Mouse (Mus musculus) embryonic facial prominence, embryonic 14.5 days (tissue): ENCODE results near the gene BC052040. TPM values are rescaled to one million over a fixed set of nuclear protein-coding genes. Genes with fewer than 3 reads are reported as not detected.

Experiments used
- ATAC-seq: fragments of 200-750 bp; cut with Nextera tagmentation; 2 replicates; pipeline ENCODE4 v1.8.0; 2017; ENCODE audit warnings: low read depth, moderate number of reproducible peaks, moderate TSS enrichment
- DNase-seq: peaks from one replicate; pipeline ENCODE4 v3.0.0-alpha.2; 2015; ENCODE audit warnings: low spot score
- H3K27ac ChIP-seq: fragments of 300-500 bp; sonication (generic); replicated peaks from 2 replicates; pipeline ENCODE4 v1.5.1; 2014; ENCODE audit warnings: low read depth, mild to moderate bottlenecking, low read length, moderate library complexity
- H3K27me3 ChIP-seq: fragments of 300-500 bp; sonication (generic); replicated peaks from 2 replicates; pipeline ENCODE4 v1.6.1; 2014; ENCODE audit warnings: low read length; ENCODE audit not compliant: control insufficient read depth, insufficient read depth
- H3K36me3 ChIP-seq: fragments of 300-500 bp; sonication (generic); 2 replicates; pipeline ENCODE4 v1.6.1; 2014; ENCODE audit warnings: low read length, mixed read lengths; ENCODE audit not compliant: control insufficient read depth, insufficient read depth
- H3K4me1 ChIP-seq: fragments of 300-500 bp; sonication (generic); 2 replicates; pipeline ENCODE4 v1.6.1; 2014; ENCODE audit warnings: antibody characterized with exemption, low read length; ENCODE audit not compliant: control insufficient read depth, insufficient read depth
- H3K4me2 ChIP-seq: fragments of 300-500 bp; sonication (generic); 2 replicates; pipeline ENCODE4 v1.6.1; 2014; ENCODE audit warnings: low read depth, mild to moderate bottlenecking, low read length, moderate library complexity, mixed read lengths
- H3K4me3 ChIP-seq: fragments of 300-500 bp; sonication (generic); 2 replicates; pipeline ENCODE4 v1.5.1; 2014; ENCODE audit warnings: low read depth, mild to moderate bottlenecking, low read length
- H3K9ac ChIP-seq: fragments of 300-500 bp; sonication (generic); 2 replicates; pipeline ENCODE4 v1.6.1; 2014; ENCODE audit warnings: low read depth, mild to moderate bottlenecking, low read length, moderate library complexity, mixed read lengths
- H3K9me3 ChIP-seq: fragments of 300-500 bp; sonication (generic); 2 replicates; pipeline ENCODE4 v1.6.1; 2016; ENCODE audit warnings: low read length; ENCODE audit not compliant: control insufficient read depth
- WGBS: fragments of 180-500 bp; shearing (Covaris S2); extraction: QIAGEN DNeasy Blood & Tissue Kit; methylation state at CpG from one replicate; pipeline ENCODE4 v1.1.7; 2014; 5-methylcytosine and 5-hydroxymethylcytosine counted together
- polyA plus RNA-seq: library from polyadenylated mRNA; unstranded; fragments of >200 nt; fragmentation: Nextera tagmentation; extraction: Ambion mirVana; gene quantifications from 2 replicates; pipeline ENCODE4 v1.2.1, GENCODE M21; 2014

BC052040 gene
- polyA plus RNA-seq = 9.8 and 10.6 TPM in 2 replicates

DNA sequence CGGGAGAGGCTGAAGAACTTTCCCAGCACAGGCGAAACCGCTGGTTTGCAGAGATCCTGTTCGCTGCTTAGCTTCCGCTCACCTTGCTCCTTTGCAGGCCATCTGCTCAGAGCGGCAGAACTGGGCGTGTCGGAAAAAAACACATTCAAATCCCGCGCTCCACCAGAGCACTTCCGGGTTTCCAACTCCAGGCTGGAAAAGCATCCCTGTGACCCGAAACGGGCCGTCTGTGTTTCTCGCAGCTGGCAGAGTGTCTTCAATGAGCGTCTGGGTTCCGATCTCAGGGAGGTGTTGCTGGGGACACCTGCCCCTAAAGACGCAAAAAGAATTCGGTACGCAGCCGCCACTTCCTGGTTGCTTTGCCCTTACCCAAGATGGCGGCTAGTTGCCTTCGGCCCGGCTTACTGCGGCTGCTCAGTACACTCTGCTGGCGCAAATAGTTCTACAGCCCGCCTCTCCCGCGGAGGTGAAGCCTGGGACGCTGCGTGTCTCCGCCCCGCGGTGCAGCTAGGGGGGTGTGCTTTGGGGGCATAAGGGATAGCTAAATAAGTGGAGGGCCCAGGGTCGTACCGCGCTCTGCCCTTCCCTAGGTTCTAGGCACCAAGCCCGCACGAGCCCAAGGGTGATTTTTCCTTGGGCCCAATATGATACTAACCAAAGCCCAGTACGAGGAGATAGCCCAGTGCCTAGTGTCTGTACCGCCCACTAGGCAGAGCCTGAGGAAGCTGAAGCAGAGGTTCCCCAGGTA is at the start of gene BC052040:
Gene BC052040 (plus strand): TSS at position 476 of the 748 bp plus-strand sequence.
- Histone ChIP-seq H3K9ac (peak within 1 kb of the TSS; percentile 71), H3K27ac (peak within 1 kb of the TSS; percentile 70), H3K9me3 (no peaks in the 10 kb centered on the region), H3K4me2 (peak within 1 kb of the TSS; percentile 69), H3K27me3 (no peaks in the 10 kb centered on the region), H3K36me3 (no peaks in the 10 kb centered on the region), H3K4me3 (peak within 1 kb of the TSS; percentile 67), H3K4me1 (peaks cover 5% of the 10 kb centered on the region; the same call in 1 of the 2 replicates)
- DNase-seq = peak; percentile 95
- ATAC-seq = peak; percentile 98
- under 1% methylated on average over 41 of the region's 41 CpGs for WGBS

DNA sequence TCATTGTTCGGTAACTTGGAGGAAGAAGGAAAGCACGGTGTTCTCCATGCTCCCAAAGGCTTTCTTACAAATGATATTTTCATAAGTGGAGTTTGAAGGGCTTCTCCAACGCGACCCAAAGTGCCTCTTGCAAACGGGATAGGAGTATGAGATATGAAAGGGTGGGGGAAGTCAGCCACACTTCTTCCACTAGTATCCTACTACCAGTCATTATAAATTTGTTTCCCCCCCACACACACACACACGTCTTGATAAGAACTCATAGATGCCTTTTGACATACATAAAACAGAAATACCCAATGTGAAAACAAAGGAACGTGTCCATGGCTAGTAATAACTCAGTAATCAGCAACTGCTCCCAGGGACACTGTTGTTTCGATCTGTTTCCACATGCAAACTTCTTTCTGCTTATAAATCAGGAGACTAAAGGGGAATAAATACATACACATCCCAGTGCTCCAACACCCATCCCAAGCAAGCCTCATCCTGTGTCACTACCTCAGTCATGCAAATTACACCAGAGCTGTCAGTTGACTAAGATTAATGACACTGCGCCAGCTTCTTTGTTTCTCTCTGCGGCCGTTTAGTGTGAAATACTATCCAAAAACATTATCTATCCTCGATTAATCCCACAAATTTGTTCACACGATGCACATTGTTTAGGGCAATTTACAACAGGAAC is 43.4 kb upstream of the BC052040 start:
- Histone ChIP-seq H3K9me3 (no peaks in the 10 kb centered on the region), H3K4me2 (no peak overlapping the region), H3K9ac (no peak overlapping the region), H3K36me3 (no peaks in the 10 kb centered on the region), H3K27me3 (no peaks in the 10 kb centered on the region), H3K4me1 (no peaks in the 10 kb centered on the region), H3K4me3 (no peak overlapping the region), H3K27ac (no peak overlapping the region)
- DNase-seq (no peak), ATAC-seq (no peak)
- 46% methylated on average over 13 of the region's 13 CpGs for WGBS

DNA sequence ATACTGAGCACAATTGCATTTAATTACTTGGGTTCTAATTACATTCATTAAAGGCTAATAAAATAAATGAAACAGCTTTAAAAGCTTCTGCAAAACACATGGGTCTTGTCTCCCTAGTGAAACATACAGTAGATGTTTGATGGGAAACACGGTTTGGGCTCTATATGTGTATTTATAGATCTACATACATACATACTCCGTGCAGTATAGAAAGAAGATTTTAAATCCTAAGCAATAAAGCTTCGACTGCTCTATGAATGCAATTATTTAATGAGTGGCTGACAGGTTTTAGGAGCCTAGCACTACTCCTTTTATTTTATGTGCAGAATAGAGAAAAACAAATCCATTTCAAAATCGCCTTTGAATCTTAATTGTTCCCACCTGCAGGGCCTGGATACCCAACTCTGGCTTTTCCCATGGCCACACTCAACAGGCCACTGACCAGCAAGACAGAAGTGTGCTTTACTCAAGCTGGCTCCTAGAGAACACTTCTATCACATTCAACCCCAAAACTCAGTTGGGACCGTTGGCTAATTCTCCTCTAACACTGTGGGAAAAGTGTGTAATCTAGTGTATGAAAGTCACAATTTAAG is 42.7 kb upstream of the BC052040 start:
- no peak overlapping the region for H3K27ac ChIP-seq
- DNase-seq (no peak), ATAC-seq (no peak)
- no peak overlapping the region for H3K9ac ChIP-seq
- no peaks in the 10 kb centered on the region for H3K36me3 ChIP-seq
- no peaks in the 10 kb centered on the region for H3K4me1 ChIP-seq
- H3K9me3 ChIP-seq = no peaks in the 10 kb centered on the region
- no peak overlapping the region for H3K4me2 ChIP-seq
- 48% methylated on average over 5 of the region's 5 CpGs for WGBS
- H3K27me3 ChIP-seq = no peaks in the 10 kb centered on the region
- H3K4me3 ChIP-seq = no peak overlapping the region

DNA sequence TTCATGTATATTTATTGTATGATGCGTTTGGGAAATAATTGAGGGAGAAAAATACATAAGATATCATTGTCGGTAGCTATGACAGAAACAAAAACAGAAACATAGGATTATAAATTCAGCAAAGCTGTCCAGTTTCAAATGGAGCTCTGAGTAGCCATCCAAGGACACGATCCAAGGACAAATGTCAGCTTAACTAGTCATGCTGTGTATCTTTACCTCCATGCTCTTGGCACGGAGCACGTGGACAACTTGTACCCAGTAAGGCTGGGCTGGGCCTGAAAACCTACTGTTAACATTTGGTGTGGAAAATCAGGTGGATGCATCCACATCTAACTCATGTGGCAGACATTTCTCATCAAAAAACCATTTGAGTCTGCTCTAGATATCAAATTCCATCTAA is 41.8 kb upstream of the BC052040 start:
- 92% methylated on average over 5 of the region's 5 CpGs for WGBS
- Histone ChIP-seq H3K27me3 (no peaks in the 10 kb centered on the region), H3K4me1 (no peaks in the 10 kb centered on the region), H3K36me3 (no peaks in the 10 kb centered on the region), H3K4me2 (no peak overlapping the region), H3K4me3 (no peak overlapping the region), H3K9ac (no peak overlapping the region), H3K27ac (no peak overlapping the region), H3K9me3 (no peaks in the 10 kb centered on the region)
- DNase-seq (no peak), ATAC-seq (no peak)

DNA sequence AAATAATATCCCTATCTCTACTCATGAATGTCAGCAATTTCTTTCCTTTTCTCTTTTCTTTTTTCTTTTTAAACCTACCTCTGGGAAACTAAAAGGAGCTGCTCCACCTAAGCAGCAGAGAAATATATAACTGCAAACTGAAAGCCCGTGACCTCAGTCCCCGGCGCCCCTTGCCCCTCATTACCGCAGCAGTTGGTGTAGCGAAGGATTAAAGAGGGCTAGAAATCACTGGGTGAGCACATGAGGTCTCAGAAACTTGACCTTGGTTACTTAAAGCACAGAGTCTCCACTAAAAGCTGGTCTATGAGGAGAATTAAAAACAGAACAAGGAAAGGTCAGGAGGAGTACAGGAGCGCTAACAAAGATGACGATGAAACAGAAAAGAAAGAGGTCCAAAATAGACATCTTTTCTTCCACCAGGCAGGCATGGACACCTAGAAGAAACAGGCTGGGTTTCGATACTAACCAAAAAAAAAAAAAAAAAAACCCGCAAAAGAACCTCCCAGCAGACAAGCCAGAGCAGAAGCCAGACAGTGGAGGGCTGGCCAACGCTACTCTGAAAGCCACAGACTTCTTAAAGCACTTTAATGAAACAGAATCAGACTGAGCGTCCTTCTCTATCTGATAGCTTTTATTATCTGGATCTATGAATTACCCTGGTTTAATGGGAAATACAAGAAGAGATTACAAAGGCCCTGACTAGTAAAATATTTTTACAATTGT is 39.0 kb upstream of the BC052040 start:
- Histone ChIP-seq H3K4me2 (no peak overlapping the region), H3K4me1 (no peaks in the 10 kb centered on the region), H3K9me3 (no peaks in the 10 kb centered on the region), H3K9ac (no peak overlapping the region), H3K4me3 (no peak overlapping the region), H3K27me3 (no peaks in the 10 kb centered on the region), H3K27ac (no peak overlapping the region), H3K36me3 (no peaks in the 10 kb centered on the region)
- ATAC-seq (no peak), DNase-seq (peak; percentile 13)
- WGBS = 41% methylated on average over 11 of the region's 11 CpGs

DNA sequence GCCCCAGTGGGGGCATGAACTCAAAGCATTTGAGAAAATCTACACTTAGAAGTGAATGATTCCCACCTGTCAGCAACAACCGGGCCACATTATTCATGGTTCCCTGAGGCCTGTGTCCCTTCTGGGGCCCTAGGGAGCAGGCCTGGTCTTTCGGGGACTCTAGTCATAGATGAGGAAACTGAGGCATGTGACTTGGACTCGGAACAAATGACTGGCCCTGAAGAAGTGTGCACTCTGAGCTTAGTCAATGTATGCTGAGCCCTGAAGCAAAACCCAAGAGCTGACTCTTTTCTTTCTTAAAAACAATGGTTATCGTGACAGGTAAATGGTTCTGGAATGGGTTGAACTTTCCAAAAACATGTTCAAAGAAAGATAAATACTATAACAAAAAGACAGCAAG is 38.3 kb upstream of the BC052040 start:
- ATAC-seq (no peak), DNase-seq (no peak)
- Histone ChIP-seq H3K27me3 (no peaks in the 10 kb centered on the region), H3K9ac (no peak overlapping the region), H3K9me3 (no peaks in the 10 kb centered on the region), H3K4me1 (no peaks in the 10 kb centered on the region), H3K36me3 (no peaks in the 10 kb centered on the region), H3K4me2 (no peak overlapping the region), H3K4me3 (no peak overlapping the region), H3K27ac (no peak overlapping the region)
- WGBS = 65% methylated on average over 4 of the region's 4 CpGs

DNA sequence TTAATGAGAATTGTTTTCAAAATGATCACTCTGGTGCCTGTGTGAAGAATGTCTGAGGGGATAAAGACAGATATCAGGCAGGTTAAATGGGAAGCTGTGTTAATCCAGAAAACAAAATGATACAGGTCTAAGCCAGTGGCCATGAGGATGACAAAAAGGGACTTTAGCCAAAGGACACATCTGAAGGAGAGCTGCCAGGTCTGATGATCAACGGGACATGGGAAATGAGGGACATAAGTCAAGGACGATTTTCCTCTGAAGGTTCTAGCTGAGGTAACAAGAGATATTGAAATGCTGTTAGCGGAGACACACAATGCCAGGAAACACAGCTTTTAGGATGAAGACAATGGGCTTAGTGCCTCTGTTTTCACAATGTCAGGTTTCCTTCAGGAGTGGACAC is 29.6 kb upstream of the BC052040 start:
- no peak overlapping the region for H3K4me2 ChIP-seq
- no peak for DNase-seq
- H3K36me3 ChIP-seq = no peaks in the 10 kb centered on the region
- H3K9ac ChIP-seq = no peak overlapping the region
- H3K9me3 ChIP-seq = no peaks in the 10 kb centered on the region
- no peaks in the 10 kb centered on the region; the same call in 1 of the 2 replicates for H3K27me3 ChIP-seq
- ATAC-seq = no peak
- no peak overlapping the region for H3K4me3 ChIP-seq
- WGBS = 87% methylated on average over 3 of the region's 3 CpGs
- H3K27ac ChIP-seq = no peak overlapping the region
- H3K4me1 ChIP-seq = no peaks in the 10 kb centered on the region

DNA sequence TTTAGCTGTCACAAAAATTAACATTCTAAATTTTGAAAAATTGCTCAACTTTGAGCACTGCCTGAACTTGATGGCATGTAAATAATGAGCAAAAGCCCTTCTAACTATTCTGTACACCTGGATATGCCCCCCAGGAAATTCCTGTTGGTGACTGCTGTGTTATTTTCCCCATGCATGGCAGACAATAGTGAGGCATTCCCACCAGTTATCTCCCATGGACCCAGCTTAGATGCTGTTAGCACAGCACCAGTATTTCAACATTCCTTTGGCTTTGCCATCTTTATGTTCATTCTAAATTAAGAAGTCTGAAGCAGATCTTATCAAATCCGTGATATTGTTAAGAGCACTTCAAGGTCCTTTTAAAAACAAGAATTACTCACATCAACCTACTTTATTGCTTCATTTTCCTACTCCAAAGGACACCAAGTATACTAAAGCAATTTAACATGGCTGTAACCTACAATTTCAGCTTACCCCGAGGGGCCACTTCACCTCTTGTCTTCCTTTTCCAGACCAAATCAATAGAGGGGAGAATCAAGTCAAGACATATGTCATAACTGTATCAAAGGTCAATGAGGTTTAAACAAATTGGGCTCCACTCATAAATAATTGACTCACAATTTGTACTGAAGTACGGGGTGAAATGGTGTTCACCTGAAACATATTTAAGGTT is 19.2 kb upstream of the BC052040 start:
- Histone ChIP-seq H3K4me2 (no peak overlapping the region), H3K9me3 (peaks cover 3% of the 10 kb centered on the region; the same call in 1 of the 2 replicates), H3K36me3 (no peaks in the 10 kb centered on the region), H3K27me3 (no peaks in the 10 kb centered on the region), H3K4me3 (no peak overlapping the region), H3K4me1 (no peaks in the 10 kb centered on the region), H3K27ac (no peak overlapping the region), H3K9ac (no peak overlapping the region)
- 66% methylated on average over 3 of the region's 3 CpGs for WGBS
- peak; percentile 53 for DNase-seq
- ATAC-seq = 0 out of 2 replicates have a peak, but pooled peaks have one; percentile 18
